Mouse (Mus musculus) midbrain, embryonic 16.5 days (tissue): Measurements from ENCODE around the gene Rp2. TPM values are rescaled to one million over a fixed set of nuclear protein-coding genes. Genes with fewer than 3 reads are reported as not detected.
"Not testable (repeated sequence)": the region's sequence is repeated elsewhere in the genome, so short reads cannot be mapped to it uniquely, and the experiment has no call there.

Experiments
- ATAC-seq: fragments of 200-750 bp; cut with Nextera tagmentation; 2 replicates; pipeline ENCODE4 v1.8.0; 2017; ENCODE audit warnings: moderate TSS enrichment
- H3K27ac ChIP-seq: fragments of 300-500 bp; sonication (generic); 2 replicates; pipeline ENCODE4 v1.5.1; 2014; ENCODE audit warnings: mild to moderate bottlenecking, low read length, mixed read lengths
- H3K27me3 ChIP-seq: fragments of 300-500 bp; sonication (generic); 2 replicates; pipeline ENCODE4 v1.6.1; 2014; ENCODE audit warnings: low read depth, low read length, mixed read lengths; ENCODE audit not compliant: control insufficient read depth, insufficient read depth
- H3K36me3 ChIP-seq: fragments of 300-500 bp; sonication (generic); 2 replicates; pipeline ENCODE4 v1.6.1; 2014; ENCODE audit warnings: mild to moderate bottlenecking, low read length, moderate library complexity, mixed read lengths; ENCODE audit not compliant: control insufficient read depth, insufficient read depth
- H3K4me1 ChIP-seq: fragments of 300-500 bp; sonication (generic); 2 replicates; pipeline ENCODE4 v1.6.1; 2014; ENCODE audit warnings: mild to moderate bottlenecking, low read length, mixed read lengths; ENCODE audit not compliant: control insufficient read depth, insufficient read depth
- H3K4me2 ChIP-seq: fragments of 300-500 bp; sonication (generic); 2 replicates; pipeline ENCODE4 v1.6.1; 2014; ENCODE audit warnings: mild to moderate bottlenecking, low read length, mixed read lengths
- H3K4me3 ChIP-seq: fragments of 300-500 bp; sonication (generic); 2 replicates; pipeline ENCODE4 v1.5.1; 2014; ENCODE audit warnings: low read depth, mild to moderate bottlenecking, low read length, moderate library complexity, mixed read lengths
- H3K9ac ChIP-seq: fragments of 300-500 bp; sonication (generic); 2 replicates; pipeline ENCODE4 v1.6.1; 2014; ENCODE audit warnings: low read depth, low read length, mixed read lengths
- H3K9me3 ChIP-seq: fragments of 300-500 bp; sonication (generic); replicated peaks from 2 replicates; pipeline ENCODE4 v1.6.1; 2014; ENCODE audit warnings: mild to moderate bottlenecking, low read length, mixed read lengths; ENCODE audit not compliant: control insufficient read depth, poor library complexity, severe bottlenecking
- WGBS: fragments of 180-500 bp; shearing (Covaris S2); extraction: QIAGEN DNeasy Blood & Tissue Kit; methylation state at CpG from one replicate; pipeline ENCODE4 v1.1.7; 2014; 5-methylcytosine and 5-hydroxymethylcytosine counted together
- polyA plus RNA-seq: library from polyadenylated mRNA; unstranded; fragments of >200 nt; fragmentation: Nextera tagmentation; extraction: Ambion mirVana; gene quantifications from 2 replicates; pipeline ENCODE4 v1.2.1, GENCODE M21; 2015

The Rp2 gene
- polyA plus RNA-seq, 1 experiment from 2014 or later, result 15.6 TPM

DNA sequence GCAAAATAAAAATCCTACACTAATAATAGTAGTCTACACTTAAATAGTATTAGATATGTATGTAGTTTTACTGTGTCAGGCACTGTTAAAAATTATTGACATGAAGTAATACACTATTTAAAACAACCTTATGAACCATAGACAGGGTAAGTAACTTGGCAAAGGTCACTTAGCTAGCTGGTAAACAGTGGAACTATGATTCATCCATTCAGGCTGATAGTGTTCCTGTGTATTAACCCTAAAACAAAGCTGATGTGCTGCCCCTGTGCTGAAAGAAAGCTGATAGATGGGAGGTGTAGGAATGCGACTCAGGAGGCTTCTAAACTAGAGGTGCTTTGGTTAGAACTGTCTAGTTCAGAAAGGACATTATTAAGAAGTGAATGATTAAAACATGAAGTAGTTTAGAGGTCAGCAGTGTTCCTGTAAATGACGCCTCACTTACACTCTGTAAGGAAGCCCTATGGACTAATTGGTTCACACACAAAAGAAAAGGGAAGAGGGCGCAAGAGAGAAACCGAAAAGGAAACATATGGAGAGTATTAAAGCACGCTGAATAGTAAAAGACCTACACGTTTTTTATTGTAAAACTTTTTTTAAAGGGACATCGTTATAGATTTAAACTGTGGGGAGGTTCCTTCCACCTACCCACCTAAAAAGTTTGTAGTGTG lies 15.2 kb downstream of the Rp2 start:
- Histone ChIP-seq H3K9me3 (no peaks in the 10 kb centered on the region), H3K36me3 (no peaks in the 10 kb centered on the region), H3K27ac (no peak overlapping the region), H3K27me3 (no peaks in the 10 kb centered on the region), H3K4me3 (no peak overlapping the region), H3K9ac (no peak overlapping the region), H3K4me2 (no peak overlapping the region), H3K4me1 (no peaks in the 10 kb centered on the region)
- 78% methylated on average over 7 of the region's 7 CpGs for WGBS
- no peak for ATAC-seq

DNA sequence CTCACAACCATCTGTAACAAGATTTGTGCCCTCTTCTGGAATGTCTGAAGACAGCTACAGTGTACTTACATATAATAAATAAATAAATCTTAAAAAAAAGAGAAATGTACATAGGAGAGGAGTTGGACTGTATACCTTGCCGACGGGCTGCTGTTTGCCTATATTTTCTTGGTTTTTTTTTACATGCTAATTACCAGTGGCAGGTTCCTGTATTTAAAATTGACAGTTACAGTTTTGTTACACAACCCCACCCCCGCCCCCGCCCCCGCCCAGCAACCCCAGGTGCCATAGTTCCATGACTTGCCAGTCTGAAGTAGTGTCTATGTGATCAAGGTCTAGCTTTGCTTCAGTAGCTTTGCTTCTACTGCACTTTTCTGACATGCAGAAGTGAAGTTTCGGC lies 18.0 kb downstream of the Rp2 start:
- Histone ChIP-seq H3K4me1 (no peaks in the 10 kb centered on the region), H3K27ac (no peak overlapping the region), H3K27me3 (no peaks in the 10 kb centered on the region), H3K9me3 (no peaks in the 10 kb centered on the region), H3K4me2 (no peak overlapping the region), H3K4me3 (no peak overlapping the region), H3K36me3 (no peaks in the 10 kb centered on the region), H3K9ac (no peak overlapping the region)
- ATAC-seq, result no peak
- WGBS, result 91% methylated on average over 6 of the region's 6 CpGs

DNA sequence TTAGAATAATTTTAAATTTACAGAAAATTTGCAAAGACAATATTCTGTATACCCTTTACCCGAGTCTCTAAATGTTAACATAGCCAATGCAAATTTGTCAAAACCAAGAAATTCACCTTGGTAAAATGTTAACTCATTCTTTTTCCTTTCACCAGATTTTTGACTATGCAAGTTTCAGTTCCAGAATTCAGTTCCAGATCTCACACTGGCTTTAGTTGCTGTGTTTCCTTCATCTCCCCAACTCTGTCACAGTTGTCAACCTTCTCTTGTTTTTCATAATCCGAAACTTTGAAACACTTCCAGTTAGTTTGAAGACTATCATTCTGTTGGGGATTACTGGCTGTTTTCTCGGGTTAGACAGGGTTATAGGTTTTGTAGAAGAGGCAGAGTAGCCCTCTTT lies 22.7 kb downstream of the Rp2 start:
- Histone ChIP-seq H3K27me3 (no peaks in the 10 kb centered on the region), H3K27ac (no peak overlapping the region), H3K4me1 (no peaks in the 10 kb centered on the region), H3K36me3 (no peaks in the 10 kb centered on the region), H3K4me2 (no peak overlapping the region), H3K4me3 (no peak overlapping the region), H3K9me3 (no peaks in the 10 kb centered on the region), H3K9ac (no peak overlapping the region)
- no peak for ATAC-seq
- 75% methylated on average over 3 of the region's 3 CpGs for WGBS

DNA sequence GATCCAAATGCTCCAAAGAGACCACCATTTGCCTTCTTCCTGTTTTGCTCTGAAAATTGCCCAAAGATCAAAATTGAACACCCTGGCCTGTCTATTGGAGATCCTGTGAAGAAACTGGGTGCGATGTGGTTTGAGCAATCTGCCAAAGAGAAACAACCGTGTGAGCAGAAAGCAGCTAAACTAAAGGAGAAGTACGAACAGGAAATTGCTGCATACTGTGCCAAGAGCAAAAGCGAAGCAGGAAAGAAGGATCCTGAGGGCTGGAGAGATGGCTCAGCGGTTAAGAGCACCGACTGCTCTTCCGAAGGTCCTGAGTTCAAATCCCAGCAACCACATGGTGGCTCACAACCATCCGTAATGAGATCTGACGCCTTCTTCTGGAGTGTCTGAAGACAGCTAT lies 27.7 kb downstream of the Rp2 start:
- H3K4me1 ChIP-seq, H3K27me3 ChIP-seq, H3K9me3 ChIP-seq, H3K4me2 ChIP-seq, ATAC-seq, H3K9ac ChIP-seq, H3K27ac ChIP-seq, H3K4me3 ChIP-seq, H3K36me3 ChIP-seq: not testable (repeated sequence)
- WGBS, result 89% methylated on average over 9 of the region's 9 CpGs

DNA sequence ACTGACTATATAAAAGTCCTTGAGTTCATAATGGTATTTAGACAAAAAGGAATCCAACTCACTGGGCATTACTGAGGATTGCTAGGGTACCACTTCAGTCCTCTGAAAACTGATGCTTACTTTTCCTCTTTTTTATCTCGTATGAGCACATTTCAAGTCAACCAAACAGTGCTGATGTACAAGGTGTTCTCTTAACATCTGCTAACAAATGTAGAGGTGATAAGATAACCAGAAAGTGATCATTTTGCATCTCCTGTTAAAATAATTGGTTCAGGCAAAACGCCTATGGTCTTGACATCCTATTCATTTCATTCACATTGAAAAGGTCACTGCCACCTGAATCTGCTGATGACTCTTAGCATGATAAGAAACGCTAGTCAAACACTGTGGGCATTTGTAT lies 28.7 kb downstream of the Rp2 start:
- Histone ChIP-seq H3K27me3 (no peaks in the 10 kb centered on the region), H3K27ac (no peak overlapping the region), H3K36me3 (no peaks in the 10 kb centered on the region), H3K9me3 (no peaks in the 10 kb centered on the region), H3K4me1 (no peaks in the 10 kb centered on the region), H3K4me3 (no peak overlapping the region), H3K9ac (no peak overlapping the region), H3K4me2 (no peak overlapping the region)
- ATAC-seq, result no peak
- WGBS, result 85% methylated on average over 3 of the region's 3 CpGs

DNA sequence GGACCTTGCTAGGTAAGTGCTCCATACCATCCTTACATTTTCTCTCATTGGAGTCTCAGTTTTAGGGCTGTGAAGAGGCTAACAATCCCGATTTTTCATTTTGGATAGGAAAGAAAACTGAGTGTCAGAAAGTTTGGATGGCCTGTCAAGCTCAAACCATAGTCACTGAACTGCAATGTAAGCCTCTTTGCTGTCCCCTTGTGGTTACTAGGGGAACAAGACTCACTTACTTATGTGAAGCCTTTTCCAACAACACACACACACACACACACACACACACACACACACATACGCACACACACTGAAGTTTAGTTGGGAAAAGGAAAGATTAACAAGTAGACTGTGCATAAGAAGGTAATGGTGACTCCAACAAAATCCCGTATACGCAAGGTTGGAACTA lies 39.8 kb downstream of the Rp2 start:
- Histone ChIP-seq H3K36me3 (no peaks in the 10 kb centered on the region), H3K9me3 (no peaks in the 10 kb centered on the region), H3K9ac (no peak overlapping the region), H3K4me2 (no peak overlapping the region), H3K4me3 (no peak overlapping the region), H3K27me3 (no peaks in the 10 kb centered on the region), H3K4me1 (no peaks in the 10 kb centered on the region), H3K27ac (no peak overlapping the region)
- 84% methylated on average over 4 of the region's 4 CpGs for WGBS
- ATAC-seq, result no peak

DNA sequence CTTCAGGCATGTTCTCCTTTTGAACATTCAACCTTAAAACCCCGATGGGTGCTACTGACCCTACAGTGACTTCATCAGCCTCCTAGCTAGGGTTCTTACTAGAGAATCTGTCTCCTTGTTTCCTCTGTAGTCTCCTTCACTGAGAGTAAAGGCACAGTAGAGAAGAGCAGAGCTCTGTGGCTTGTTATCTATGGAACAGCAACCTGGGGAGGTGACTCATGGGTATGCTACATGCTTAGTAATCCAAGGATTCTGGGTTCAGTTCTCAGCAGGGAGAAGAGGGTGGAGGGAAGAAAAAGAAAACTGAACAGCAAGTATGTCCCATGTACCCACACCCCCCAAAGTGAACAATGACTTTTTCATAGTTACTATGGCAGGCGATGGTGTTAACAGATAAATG lies 42.6 kb downstream of the Rp2 start:
- 100% methylated on average over 2 of the region's 2 CpGs for WGBS

DNA sequence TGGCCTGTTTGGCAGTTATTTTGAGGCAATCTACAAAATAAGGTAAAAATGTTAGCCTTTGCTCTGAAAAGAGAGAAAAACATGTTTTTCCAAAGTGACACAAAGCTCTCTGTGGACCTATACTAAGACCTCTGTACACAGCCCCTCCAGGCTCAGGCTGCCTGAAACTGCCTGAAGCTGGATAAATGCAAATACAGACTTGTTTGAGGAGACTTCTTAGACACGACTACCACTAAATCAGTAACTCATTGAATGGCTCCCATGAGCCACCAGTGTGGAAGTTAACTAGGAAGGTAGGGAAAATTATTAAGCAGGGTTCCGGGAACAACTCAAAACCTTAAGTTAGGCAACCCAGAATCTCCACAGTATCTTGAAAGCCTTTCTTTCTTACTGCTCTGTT lies 43.4 kb downstream of the Rp2 start:
- no peaks in the 10 kb centered on the region for H3K4me1 ChIP-seq
- no peak for ATAC-seq
- H3K27ac ChIP-seq, result no peak overlapping the region
- no peak overlapping the region for H3K9ac ChIP-seq
- H3K4me3 ChIP-seq, result no peak overlapping the region
- H3K36me3 ChIP-seq, result no peaks in the 10 kb centered on the region
- no peaks in the 10 kb centered on the region for H3K27me3 ChIP-seq
- no peaks in the 10 kb centered on the region for H3K9me3 ChIP-seq
- H3K4me2 ChIP-seq, result no peak overlapping the region
- WGBS, result 66% methylated on average over 2 of the region's 2 CpGs

More for the DNA sequence above, 42.6 kb downstream of the Rp2 start:
- H3K27ac ChIP-seq, result no peak overlapping the region
- no peak overlapping the region for H3K4me3 ChIP-seq
- H3K36me3 ChIP-seq, result no peaks in the 10 kb centered on the region
- no peak overlapping the region for H3K9ac ChIP-seq
- no peaks in the 10 kb centered on the region for H3K27me3 ChIP-seq
- no peak overlapping the region for H3K4me2 ChIP-seq
- ATAC-seq, result no peak
- no peaks in the 10 kb centered on the region for H3K9me3 ChIP-seq
- no peaks in the 10 kb centered on the region for H3K4me1 ChIP-seq

DNA sequence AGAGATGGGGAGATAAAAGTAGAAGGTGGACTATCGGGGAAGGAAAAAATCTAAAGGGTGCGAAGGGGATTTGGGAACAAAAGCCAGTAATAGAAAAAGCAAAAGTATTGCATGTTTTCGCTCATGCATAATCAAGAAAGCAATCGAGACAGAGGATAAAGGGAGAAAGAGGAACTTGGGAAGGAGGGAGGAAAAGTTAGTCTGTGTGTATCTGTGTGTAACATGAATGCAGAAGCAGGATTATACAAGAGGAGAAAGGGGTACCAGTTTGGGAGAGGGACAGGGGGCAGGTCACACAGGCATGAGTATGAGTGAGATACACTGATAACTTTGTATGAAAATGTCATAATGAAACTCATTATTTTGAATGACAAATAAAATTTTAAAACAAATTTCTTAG lies 47.1 kb downstream of the Rp2 start:
- Histone ChIP-seq H3K36me3 (no peaks in the 10 kb centered on the region), H3K9ac (no peak overlapping the region), H3K27ac (no peak overlapping the region), H3K9me3 (no peaks in the 10 kb centered on the region), H3K4me2 (no peak overlapping the region), H3K4me1 (no peaks in the 10 kb centered on the region), H3K27me3 (no peaks in the 10 kb centered on the region), H3K4me3 (no peak overlapping the region)
- ATAC-seq, result no peak
- 80% methylated on average over 4 of the region's 4 CpGs for WGBS
